Mouse (Mus musculus) NIH3T3 (cell line): ENCODE measurements at regions not wholly inside any gene's neighbourhood (a gene's known extent, or its start where the extent isn't known, plus 50 kb on each side); places are given as distances from the start of the nearest gene placed in this dataset.

ENCODE experiments used
- DNase-seq: peaks from one replicate; pipeline ENCODE4 v3.0.0-alpha.2; 2012; ENCODE audit warnings: low read depth

GRCm38 (mm10) chr7:51722420-51722819 lies 100.6 kb downstream of the Slc17a6 start:
- peak; percentile 40 for DNase-seq

GRCm38 (mm10) chr7:51723955-51724354 lies 102.1 kb downstream of the Slc17a6 start:
- peak; percentile 76 for DNase-seq

- DNase-seq: no peak
Observed at GRCm38 (mm10) chr7:51736285-51736684, 114.5 kb downstream of the Slc17a6 start.

GRCm38 (mm10) chr7:51739590-51739989 lies 117.8 kb downstream of the Slc17a6 start:
- no peak for DNase-seq

- DNase-seq: no peak
Observed at GRCm38 (mm10) chr7:51740928-51741327, 119.1 kb downstream of the Slc17a6 start.

GRCm38 (mm10) chr7:51742720-51743119 lies 119.1 kb upstream of the Gas2 start:
- no peak for DNase-seq

- peak; percentile 30 for DNase-seq
Observed at GRCm38 (mm10) chr7:51745598-51745997, 116.2 kb upstream of the Gas2 start.

- DNase-seq: no peak
Observed at GRCm38 (mm10) chr7:51748633-51749303, 113.0 kb upstream of the Gas2 start.

GRCm38 (mm10) chr7:51749304-51750129 lies 112.3 kb upstream of the Gas2 start:
- DNase-seq: peak; percentile 57

GRCm38 (mm10) chr7:51750271-51750670 lies 111.5 kb upstream of the Gas2 start:
- peak; percentile 42 for DNase-seq

GRCm38 (mm10) chr7:51753062-51753461 lies 108.8 kb upstream of the Gas2 start:
- no peak for DNase-seq

- DNase-seq: no peak
Observed at GRCm38 (mm10) chr7:51754208-51754888, 107.5 kb upstream of the Gas2 start.

- no peak for DNase-seq
Observed at GRCm38 (mm10) chr7:51756218-51756617, 105.6 kb upstream of the Gas2 start.

- peak; percentile 54 for DNase-seq
Observed at GRCm38 (mm10) chr7:51759536-51760153, 102.2 kb upstream of the Gas2 start.

- no peak for DNase-seq
Observed at GRCm38 (mm10) chr7:51767066-51767465, 94.7 kb upstream of the Gas2 start.

- DNase-seq: peak; percentile 93
Observed at GRCm38 (mm10) chr7:51771895-51772871, 89.6 kb upstream of the Gas2 start.

- DNase-seq: no peak
Observed at GRCm38 (mm10) chr7:51775968-51776367, 85.8 kb upstream of the Gas2 start.

GRCm38 (mm10) chr7:51783070-51783776 lies 78.6 kb upstream of the Gas2 start:
- DNase-seq: no peak

- DNase-seq: peak; percentile 27
Observed at GRCm38 (mm10) chr7:51783923-51784686, 77.7 kb upstream of the Gas2 start.
